Mouse (Mus musculus): ENCODE data around the gene H2al1h.

GRCm38 (mm10) chrX:11360823-11361222, 39.5 kb downstream of the H2al1h start:
- no peak for TF ChIP-seq EP300 (IDR thresholded peaks at IDR 0.05; ENCODE audit: low read depth in 1 of 2, low read length in 2 of 2)
- TF ChIP-seq KAT2A (conservative IDR thresholded peaks at IDR 0.05; ENCODE audit: low read depth, low read length) = no peak
- no peak for TF ChIP-seq ELF1 (IDR thresholded peaks at IDR 0.05; ENCODE audit: low read depth, low read length)
- TF ChIP-seq CTCF (IDR thresholded peaks at IDR 0.05 in 2 of 3, conservative IDR thresholded peaks at IDR 0.05 in 1 of 3; ENCODE audit: control insufficient read depth in 1 of 3, insufficient read depth in 1 of 3, low read depth in 2 of 3, low read length in 3 of 3, poor library complexity in 1 of 3, severe bottlenecking in 1 of 3) = no peak
- TF ChIP-seq GATA1 (IDR thresholded peaks at IDR 0.05; ENCODE audit: low read depth, low read length) = no peak
- TF ChIP-seq ZC3H11A (IDR thresholded peaks at IDR 0.05; ENCODE audit: low read depth, low read length) = no peak
- TF ChIP-seq MAX (IDR thresholded peaks at IDR 0.05; ENCODE audit: low read length) = no peak
- no peak for TF ChIP-seq BHLHE40 (IDR thresholded peaks at IDR 0.05; ENCODE audit: borderline replicate concordance, low read depth, low read length)
- no peak for TF ChIP-seq GABPA (IDR thresholded peaks at IDR 0.05; ENCODE audit: low read depth, low read length)

All from MEL (cell line).